Mouse (Mus musculus) heart, embryonic 15.5 days (tissue): ENCODE data around the gene Paqr4. TPM values are rescaled to one million over a fixed set of nuclear protein-coding genes. Genes with fewer than 3 reads are reported as not detected.

Experiments
- ATAC-seq: fragments of 200-750 bp; cut with Nextera tagmentation; replicated peaks from 2 replicates; pipeline ENCODE4 v1.8.0; 2017; ENCODE audit warnings: low read depth, moderate TSS enrichment; ENCODE audit not compliant: insufficient number of reproducible peaks, insufficient read depth, low FRiP score
- H3K27ac ChIP-seq: fragments of 300-500 bp; sonication (generic); 2 replicates; pipeline ENCODE4 v1.5.1; 2015; ENCODE audit warnings: mild to moderate bottlenecking, inconsistent platforms
- H3K27me3 ChIP-seq: fragments of 300-500 bp; sonication (generic); 2 replicates; pipeline ENCODE4 v1.6.1; 2015; ENCODE audit warnings: inconsistent platforms
- H3K36me3 ChIP-seq: fragments of 300-500 bp; sonication (generic); 2 replicates; pipeline ENCODE4 v1.6.1; 2015; ENCODE audit warnings: mild to moderate bottlenecking, inconsistent platforms
- H3K4me1 ChIP-seq: fragments of 300-500 bp; sonication (generic); replicated peaks from 2 replicates; pipeline ENCODE4 v1.6.1; 2015; ENCODE audit warnings: inconsistent platforms
- H3K4me2 ChIP-seq: fragments of 300-500 bp; sonication (generic); 2 replicates; pipeline ENCODE4 v1.6.1; 2015; ENCODE audit warnings: inconsistent platforms, mild to moderate bottlenecking, moderate library complexity
- H3K4me3 ChIP-seq: fragments of 300-500 bp; sonication (generic); 2 replicates; pipeline ENCODE4 v1.5.1; 2015; ENCODE audit warnings: mild to moderate bottlenecking, inconsistent platforms
- H3K9ac ChIP-seq: fragments of 300-500 bp; sonication (generic); 2 replicates; pipeline ENCODE4 v1.6.1; 2015; ENCODE audit warnings: mild to moderate bottlenecking, inconsistent platforms
- H3K9me3 ChIP-seq: fragments of 300-500 bp; sonication (generic); replicated peaks from 2 replicates; pipeline ENCODE4 v1.6.1; 2016; ENCODE audit warnings: inconsistent platforms
- WGBS: fragments of 180-500 bp; shearing (Covaris S2); methylation state at CpG from one replicate; pipeline ENCODE4 v1.1.7; 2015; ENCODE audit warnings: mixed read lengths; 5-methylcytosine and 5-hydroxymethylcytosine counted together
- polyA plus RNA-seq: library from polyadenylated mRNA; unstranded; fragments of >200 nt; fragmentation: Nextera tagmentation; extraction: Ambion mirVana; gene quantifications from 2 replicates; pipeline ENCODE4 v1.2.1, GENCODE M21; 2015

The Paqr4 gene
- polyA plus RNA-seq, 1 experiment from 2014 or later = 13.5 TPM

DNA sequence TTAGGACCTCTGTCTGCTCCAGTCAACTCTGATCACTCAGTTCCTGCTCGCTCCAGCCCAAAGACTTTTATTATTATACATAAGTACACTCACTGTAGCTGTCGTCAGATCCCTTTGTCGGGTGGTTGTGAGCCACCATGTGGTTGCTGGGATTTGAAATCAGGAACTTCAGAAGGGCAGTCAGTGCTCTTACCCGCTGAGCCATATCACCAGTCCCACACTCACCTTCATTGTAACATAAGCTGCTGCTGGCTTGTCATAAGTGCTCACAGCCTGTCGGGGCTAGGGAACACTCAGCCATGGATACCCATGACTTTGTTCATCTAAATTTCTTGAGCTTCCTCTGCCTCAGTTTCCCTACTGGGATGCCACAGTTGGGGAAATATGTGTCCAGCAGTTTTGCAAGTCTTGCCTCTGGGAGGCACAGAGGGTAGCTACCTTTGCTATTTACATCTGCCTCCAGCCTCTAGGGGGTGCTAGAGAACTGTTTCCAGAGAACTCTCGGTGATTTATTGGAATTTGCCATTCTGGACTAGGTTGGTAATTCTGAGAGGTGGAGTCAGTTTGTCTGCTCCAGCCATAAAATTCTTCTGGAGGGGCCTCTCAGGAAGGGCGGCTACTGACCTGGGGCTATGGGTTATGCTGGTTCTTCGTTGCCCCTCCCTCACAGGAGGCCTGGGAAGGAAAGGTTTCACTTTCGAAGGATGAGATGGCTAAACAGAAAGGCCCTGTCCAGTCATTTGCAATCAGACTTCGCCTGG, 8.1 kb upstream of the Paqr4 start:
- peaks cover 45% of the 10 kb centered on the region for H3K27me3 ChIP-seq
- H3K27ac ChIP-seq = no peak overlapping the region
- H3K4me2 ChIP-seq = peak overlapping the region; percentile 48
- H3K9me3 ChIP-seq = no peaks in the 10 kb centered on the region
- H3K4me3 ChIP-seq = peak overlapping the region; percentile 31
- peaks cover 27% of the 10 kb centered on the region for H3K36me3 ChIP-seq
- no peak overlapping the region for H3K9ac ChIP-seq
- WGBS = 27% methylated on average over 10 of the region's 10 CpGs
- H3K4me1 ChIP-seq = peaks cover 23% of the 10 kb centered on the region
- no peak for ATAC-seq

DNA sequence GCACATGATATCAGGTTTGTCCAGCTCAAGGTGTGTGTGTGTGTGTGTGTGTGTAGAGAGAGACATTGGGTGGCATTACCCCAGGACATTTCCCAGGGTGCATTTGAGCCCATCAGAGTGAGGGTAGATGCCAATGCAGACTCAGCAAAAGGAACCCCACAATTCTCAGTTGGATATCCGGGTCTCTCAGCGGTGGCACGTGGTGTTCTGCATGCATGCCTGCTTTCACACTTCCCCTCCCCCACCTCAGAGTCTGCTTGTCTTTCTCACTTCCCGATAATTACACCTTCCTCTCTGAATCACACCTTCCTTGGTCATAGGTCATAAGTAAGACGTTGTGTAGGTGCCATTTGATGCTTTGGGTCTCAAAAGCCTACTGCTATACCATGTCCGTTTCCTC, 7.4 kb upstream of the Paqr4 start:
- no peak for ATAC-seq
- H3K4me2 ChIP-seq = no peak overlapping the region
- WGBS = 18% methylated on average over 6 of the region's 6 CpGs

DNA sequence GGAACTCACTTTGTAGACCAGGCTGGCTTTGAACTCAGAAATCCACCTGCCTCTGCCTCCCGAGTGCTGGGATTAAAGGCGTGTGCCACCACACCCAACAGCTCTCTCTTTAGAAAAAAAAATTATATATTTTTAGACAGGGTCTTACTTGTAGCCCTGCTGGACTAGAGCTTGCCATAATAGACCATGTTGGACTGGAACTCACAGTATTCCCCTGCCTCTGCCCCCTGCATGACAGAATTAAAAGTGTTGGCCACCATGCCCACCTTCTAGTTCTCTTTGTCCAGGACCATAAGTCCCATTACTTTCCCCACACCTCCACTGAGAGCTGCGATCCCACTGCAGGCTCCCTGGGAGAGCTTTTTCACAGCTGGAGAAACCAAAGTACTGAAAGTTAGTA, 6.8 kb upstream of the Paqr4 start:
- WGBS = 75% methylated on average over 3 of the region's 3 CpGs
- no peak for ATAC-seq

More for the DNA sequence above, 7.4 kb upstream of the Paqr4 start:
- peaks cover 52% of the 10 kb centered on the region for H3K27me3 ChIP-seq
- no peak overlapping the region for H3K27ac ChIP-seq
- peaks cover 20% of the 10 kb centered on the region; the same call in 1 of the 2 replicates for H3K36me3 ChIP-seq
- H3K9me3 ChIP-seq = no peaks in the 10 kb centered on the region
- H3K9ac ChIP-seq = no peak overlapping the region
- H3K4me3 ChIP-seq = no peak overlapping the region
- H3K4me1 ChIP-seq = peaks cover 23% of the 10 kb centered on the region

DNA sequence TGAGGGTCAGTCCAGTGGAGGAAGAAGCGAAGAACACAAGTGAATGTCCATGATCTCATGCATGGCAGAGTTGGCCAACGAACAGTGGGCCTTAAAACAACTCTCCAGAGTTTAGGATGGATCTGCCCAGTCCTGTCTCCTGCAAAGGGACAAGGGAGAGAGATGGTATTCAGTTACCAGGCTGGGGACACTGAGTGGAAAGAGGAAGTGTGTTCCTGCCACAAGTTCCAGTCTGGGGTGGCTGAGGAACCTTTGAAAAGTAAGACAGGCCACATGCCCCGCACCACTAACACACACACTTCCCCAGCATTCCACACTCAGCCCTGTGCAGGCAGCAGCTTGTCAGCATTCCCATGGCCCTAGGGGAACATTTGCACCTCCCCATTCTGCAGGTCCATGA, 6.1 kb upstream of the Paqr4 start:
- peaks cover 65% of the 10 kb centered on the region for H3K27me3 ChIP-seq
- H3K9ac ChIP-seq = no peak overlapping the region
- H3K4me3 ChIP-seq = no peak overlapping the region
- peaks cover 8% of the 10 kb centered on the region; the same call in 1 of the 2 replicates for H3K36me3 ChIP-seq
- ATAC-seq = no peak
- H3K27ac ChIP-seq = no peak overlapping the region
- H3K4me2 ChIP-seq = no peak overlapping the region
- 78% methylated on average over 3 of the region's 3 CpGs for WGBS
- peaks cover 34% of the 10 kb centered on the region for H3K4me1 ChIP-seq
- H3K9me3 ChIP-seq = no peaks in the 10 kb centered on the region

More for the DNA sequence above, 6.8 kb upstream of the Paqr4 start:
- Histone ChIP-seq H3K4me2 (no peak overlapping the region), H3K4me3 (no peak overlapping the region), H3K9ac (no peak overlapping the region), H3K9me3 (no peaks in the 10 kb centered on the region), H3K36me3 (peaks cover 14% of the 10 kb centered on the region; the same call in 1 of the 2 replicates), H3K27me3 (peaks cover 58% of the 10 kb centered on the region), H3K27ac (no peak overlapping the region), H3K4me1 (peaks cover 27% of the 10 kb centered on the region)

DNA sequence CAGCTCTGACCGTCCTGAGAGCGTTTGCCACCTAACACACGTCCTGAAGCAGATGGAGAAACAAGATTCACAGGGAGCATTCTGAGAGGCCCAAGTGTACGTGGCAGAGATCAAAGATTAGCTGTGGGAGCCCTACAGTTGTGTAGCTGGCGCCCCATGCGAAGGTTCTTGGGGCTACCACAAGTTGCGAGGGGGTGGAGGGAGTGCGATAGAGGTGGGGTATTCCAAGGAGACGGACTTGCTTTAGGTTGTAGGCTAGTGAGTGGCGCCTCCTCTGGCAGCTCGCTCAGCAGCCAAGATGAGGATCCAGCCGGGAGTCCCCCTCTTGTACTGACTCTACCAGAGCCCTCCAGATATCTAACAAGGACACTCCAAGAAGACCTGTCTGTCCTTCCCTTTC, 5.6 kb upstream of the Paqr4 start:
- no peak overlapping the region for H3K27ac ChIP-seq
- H3K4me2 ChIP-seq = peak overlapping the region; percentile 56
- no peak overlapping the region for H3K9ac ChIP-seq
- 6% methylated on average over 12 of the region's 12 CpGs for WGBS
- no peak for ATAC-seq
- H3K9me3 ChIP-seq = no peaks in the 10 kb centered on the region
- peaks cover 70% of the 10 kb centered on the region for H3K27me3 ChIP-seq
- H3K4me1 ChIP-seq = peaks cover 35% of the 10 kb centered on the region
- 0 out of 2 replicates have a peak, but pooled peaks cover 3% of the 10 kb centered on the region for H3K36me3 ChIP-seq
- H3K4me3 ChIP-seq = peak overlapping the region; percentile 36; the same call in 1 of the 2 replicates

DNA sequence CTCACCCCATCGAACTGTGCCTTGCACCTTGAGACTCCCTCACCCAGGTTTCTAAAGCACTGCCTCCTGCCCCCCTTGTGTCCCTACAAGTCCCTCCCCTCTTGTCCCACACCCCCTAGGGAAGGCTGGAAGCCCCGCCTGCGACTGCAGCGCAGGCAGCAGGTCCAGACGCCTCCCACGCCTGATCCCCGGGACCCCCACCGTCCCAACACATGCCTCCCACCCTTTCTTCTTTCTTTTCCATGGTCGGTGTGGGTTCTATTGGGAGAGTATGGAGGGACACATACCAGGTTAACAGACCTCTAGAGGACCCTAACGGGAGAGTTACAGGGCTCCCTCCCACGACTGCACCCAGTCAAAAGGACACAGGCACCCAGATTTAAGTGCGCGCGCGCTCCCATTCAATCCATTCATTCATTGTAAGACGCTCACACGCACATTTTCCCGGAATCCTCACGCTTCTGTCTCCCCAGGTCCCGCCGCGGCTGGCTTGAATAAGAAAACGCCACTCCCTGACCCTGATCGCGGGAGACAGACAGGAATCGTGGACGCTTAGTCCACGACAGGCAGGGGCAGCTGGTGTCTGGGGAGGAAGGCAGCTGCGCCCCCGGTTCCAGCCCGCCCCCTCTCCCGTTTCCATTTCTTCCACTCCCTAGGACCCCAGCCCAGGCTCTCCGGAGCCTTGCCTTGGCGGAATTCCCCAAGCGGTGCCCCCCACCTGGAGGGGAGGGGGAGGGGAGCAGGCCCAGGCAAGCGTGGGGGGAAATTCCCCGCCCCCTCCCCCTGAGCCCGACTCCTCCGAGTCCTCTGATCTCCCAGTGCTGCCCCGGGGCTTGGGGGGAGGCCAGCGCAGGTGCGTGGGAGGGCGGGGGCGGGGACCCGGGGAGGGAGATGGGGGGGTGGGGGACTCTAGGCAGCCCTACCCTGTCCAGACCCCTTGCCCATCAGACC, 4.9 kb upstream of the Paqr4 start, which contains the start of gene Kremen2:
TSS of gene Kremen2 (minus strand) at position 533 of the 951 bp plus-strand sequence.
- no peak within 1 kb of the TSS for H3K27ac ChIP-seq
- H3K4me3 ChIP-seq = peak within 1 kb of the TSS; percentile 36
- ATAC-seq = no peak
- H3K4me2 ChIP-seq = peak within 1 kb of the TSS; percentile 56
- peaks cover 38% of the 10 kb centered on the region for H3K4me1 ChIP-seq
- under 1% methylated on average over 37 of the region's 45 CpGs for WGBS
- no peaks in the 10 kb centered on the region for H3K36me3 ChIP-seq
- H3K9ac ChIP-seq = peak within 1 kb of the TSS; percentile 15; the same call in 1 of the 2 replicates
- peaks cover 77% of the 10 kb centered on the region for H3K27me3 ChIP-seq
- H3K9me3 ChIP-seq = no peaks in the 10 kb centered on the region

DNA sequence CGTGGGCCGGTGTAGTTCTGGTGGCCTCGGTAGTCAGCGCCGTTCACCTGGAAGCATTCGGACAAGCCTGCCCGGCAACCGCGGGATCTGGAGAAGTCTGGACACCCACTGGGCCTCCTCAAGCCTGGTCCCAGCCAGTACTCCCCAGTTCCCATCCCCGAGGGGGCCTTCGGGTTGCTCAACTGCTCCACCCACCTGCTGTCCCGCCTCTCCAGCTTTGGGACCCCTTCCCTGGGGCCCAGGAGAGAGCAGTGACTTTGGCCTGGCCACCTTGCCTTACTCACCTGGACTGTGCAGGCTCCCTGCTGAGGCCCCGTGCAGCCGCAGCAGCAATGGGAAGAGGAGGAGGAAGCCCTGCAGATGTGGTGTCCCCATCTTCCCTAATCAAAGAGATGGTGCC, 4.0 kb upstream of the Paqr4 start:
- Histone ChIP-seq H3K4me3 (peak overlapping the region; percentile 36), H3K9ac (no peak overlapping the region), H3K36me3 (no peaks in the 10 kb centered on the region), H3K27ac (no peak overlapping the region), H3K9me3 (no peaks in the 10 kb centered on the region), H3K27me3 (peaks cover 79% of the 10 kb centered on the region), H3K4me2 (peak overlapping the region; percentile 56), H3K4me1 (peaks cover 46% of the 10 kb centered on the region)
- no peak for ATAC-seq
- 3% methylated on average over 14 of the region's 14 CpGs for WGBS

DNA sequence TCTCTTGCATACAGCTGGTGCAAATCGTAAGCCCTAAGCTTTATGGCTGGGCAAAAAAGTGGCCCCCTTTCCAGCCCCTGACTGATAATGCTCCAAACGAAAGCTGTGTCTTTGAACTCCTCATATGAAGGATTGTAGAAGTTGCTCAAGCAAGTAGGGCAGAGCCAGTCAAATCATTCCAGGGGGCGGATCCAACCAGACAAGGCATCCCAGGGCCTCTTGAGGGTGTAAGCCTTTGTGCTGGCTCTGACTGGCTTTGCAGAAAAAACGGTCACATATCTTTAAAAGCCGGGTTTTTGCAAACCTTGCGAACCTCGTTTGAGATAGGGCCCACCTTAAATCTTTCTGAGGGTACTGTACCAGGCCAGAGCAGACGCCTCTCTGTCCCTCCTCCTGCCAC, 3.4 kb upstream of the Paqr4 start:
- H3K4me3 ChIP-seq = no peak overlapping the region
- H3K9ac ChIP-seq = no peak overlapping the region
- no peak for ATAC-seq
- no peaks in the 10 kb centered on the region for H3K36me3 ChIP-seq
- no peak overlapping the region for H3K27ac ChIP-seq
- WGBS = 28% methylated on average over 8 of the region's 8 CpGs
- H3K4me2 ChIP-seq = no peak overlapping the region
- peaks cover 81% of the 10 kb centered on the region for H3K27me3 ChIP-seq
- no peaks in the 10 kb centered on the region for H3K9me3 ChIP-seq
- H3K4me1 ChIP-seq = peaks cover 49% of the 10 kb centered on the region

DNA sequence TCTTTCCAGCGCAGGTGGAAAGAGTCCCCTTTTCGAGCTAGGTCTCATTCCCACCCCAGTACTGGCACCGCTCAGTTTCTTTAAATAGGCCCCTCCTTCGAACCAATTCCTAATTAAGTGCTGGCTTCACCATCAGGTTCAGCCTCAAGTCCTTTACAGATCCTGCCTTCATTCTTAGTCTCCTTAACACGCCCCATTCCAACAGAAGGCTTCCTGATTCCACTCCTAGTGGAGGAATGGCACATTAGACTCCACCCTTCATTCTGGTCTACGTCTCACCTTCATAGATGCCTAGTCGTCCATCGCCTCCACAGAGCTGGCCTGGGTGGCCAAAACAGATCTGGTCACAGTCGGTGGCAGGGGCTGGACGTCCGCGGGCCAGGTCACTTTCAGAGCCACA, 2.3 kb upstream of the Paqr4 start:
- Histone ChIP-seq H3K4me1 (peaks cover 59% of the 10 kb centered on the region), H3K36me3 (no peaks in the 10 kb centered on the region), H3K9ac (no peak overlapping the region), H3K4me2 (no peak overlapping the region; the same call in 1 of the 2 replicates), H3K27me3 (peaks cover 81% of the 10 kb centered on the region), H3K27ac (no peak overlapping the region), H3K9me3 (no peaks in the 10 kb centered on the region), H3K4me3 (peak overlapping the region; percentile 27; the same call in 1 of the 2 replicates)
- 56% methylated on average over 12 of the region's 12 CpGs for WGBS
- ATAC-seq = no peak

DNA sequence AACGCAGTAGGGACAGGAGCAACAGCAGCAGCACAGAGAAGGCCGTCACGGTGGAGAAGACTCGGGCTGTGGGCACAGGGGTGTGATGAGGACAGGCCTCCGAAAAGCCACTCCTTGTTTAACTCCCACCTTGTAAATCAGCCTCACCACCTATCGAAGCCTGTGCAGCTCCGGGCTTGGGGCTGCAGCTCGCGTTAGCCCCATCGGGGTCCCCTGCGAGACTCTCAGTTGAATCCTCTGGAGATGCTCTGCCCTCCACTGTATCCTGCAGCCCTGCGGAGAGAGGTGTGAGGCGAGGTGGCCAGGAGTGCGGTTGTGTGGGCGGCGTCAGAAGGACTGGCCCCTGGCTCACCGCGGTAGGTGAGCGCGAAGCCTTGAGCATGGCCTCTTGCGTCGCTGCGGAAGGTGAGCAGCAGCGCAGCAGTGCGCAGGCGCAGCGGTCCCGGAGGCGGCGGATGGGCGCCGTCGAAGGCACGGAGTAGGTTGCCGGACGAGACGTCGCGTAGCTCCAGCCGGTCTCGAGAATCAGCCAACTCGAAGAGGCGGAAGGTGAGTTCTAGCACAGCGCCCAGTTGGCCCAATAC, 1.6 kb upstream of the Paqr4 start:
- no peak overlapping the region for H3K9ac ChIP-seq
- no peak overlapping the region for H3K27ac ChIP-seq
- peak overlapping the region; percentile 27 for H3K4me3 ChIP-seq
- H3K4me2 ChIP-seq = peak overlapping the region; percentile 39
- H3K4me1 ChIP-seq = peaks cover 59% of the 10 kb centered on the region
- no peak for ATAC-seq
- no peaks in the 10 kb centered on the region for H3K36me3 ChIP-seq
- H3K9me3 ChIP-seq = no peaks in the 10 kb centered on the region
- WGBS = 7% methylated on average over 44 of the region's 44 CpGs
- peaks cover 76% of the 10 kb centered on the region for H3K27me3 ChIP-seq
